Mouse (Mus musculus) ES-Bruce4 (cell line): ENCODE results near the gene Cmc1.

Source experiments
- EP300 ChIP-seq: IDR thresholded peaks from 2 replicates; pipeline ENCODE4 v1.6.1; 2011; ENCODE audit warnings: low read depth, low read length; ENCODE audit not compliant: insufficient read depth
- POLR2A ChIP-seq: IDR thresholded peaks from one replicate; pipeline ENCODE4 v1.8.1; 2011; ENCODE audit warnings: low read length; ENCODE audit not compliant: insufficient read depth

DNA sequence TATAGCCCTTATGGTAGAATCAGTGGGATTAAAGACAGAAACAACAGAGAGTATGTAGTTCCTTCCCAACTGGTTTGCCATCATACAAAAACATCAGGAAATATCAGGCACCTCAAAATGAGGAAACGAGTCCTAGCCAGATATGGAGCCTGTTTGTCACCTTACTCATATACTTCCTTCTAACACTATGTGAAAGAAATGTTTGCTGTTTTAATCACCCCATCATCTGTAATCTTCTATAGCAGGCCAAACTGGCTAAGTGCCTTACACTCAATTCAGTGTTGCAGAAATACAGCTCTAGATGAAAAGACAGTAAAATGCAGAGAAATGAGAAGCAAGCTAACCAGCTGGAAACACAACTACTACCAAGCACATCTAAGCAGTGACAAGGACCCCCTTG lies 119.7 kb downstream of the Cmc1 start:
- no peak for TF ChIP-seq EP300
- no peak for TF ChIP-seq POLR2A
